Mouse (Mus musculus) testis, adult 2 months (tissue): ENCODE results near the gene Serpinb1b.

Source experiments
- CTCF ChIP-seq: fragments of 200-500 bp; IDR thresholded peaks from 2 replicates; pipeline ENCODE4 v1.5.1; 2012; ENCODE audit warnings: low read depth, mild to moderate bottlenecking, inconsistent platforms, low read length, moderate library complexity; ENCODE audit not compliant: control insufficient read depth, insufficient read depth, insufficient replicate concordance
- POLR2A ChIP-seq: fragments of 200-500 bp; IDR thresholded peaks from 2 replicates; pipeline ENCODE4 v1.6.1; 2012; ENCODE audit warnings: low read depth, mild to moderate bottlenecking, inconsistent platforms, low read length, moderate library complexity; ENCODE audit not compliant: control insufficient read depth

GRCm38 (mm10) chr13:33105626-33106025 is 27.3 kb downstream of the Serpinb1b start:
- TF ChIP-seq POLR2A (no peak), CTCF (no peak)
